Mouse (Mus musculus): Measurements from ENCODE around the gene St3gal5. TPM values are rescaled to one million over a fixed set of nuclear protein-coding genes. Genes with fewer than 3 reads are reported as not detected.

Gene St3gal5
- polyA plus RNA-seq, 1 experiment from 2014 or later: 42.0 TPM

GRCm38 (mm10) chr6:72110577-72110976 lies 13.2 kb downstream of the St3gal5 start:
- no peak for ATAC-seq
- DNase-seq (ENCODE audit: low read depth, low spot score): no peak
- in situ Hi-C loops (cut with MboI; ENCODE audit: low pct_unique_long_range_greater_than_20kb): no loop called here
- no peak for TF ChIP-seq CTCF (IDR thresholded peaks at IDR 0.05)
- POLR2A ChIA-PET: no interaction called here
- CTCF ChIA-PET: interaction anchor here (0.9 to 1.8 kb wide), 2 partner anchors 9 to 29 kb away, joined by 3 to 4 read pairs; no protein-coding TSS in a partner anchor
- H3K27me3 ChIP-seq: no peaks in the 10 kb centered on the region

GRCm38 (mm10) chr6:72112575-72112974 lies 15.2 kb downstream of the St3gal5 start:
- TF ChIP-seq CTCF (IDR thresholded peaks at IDR 0.05): no peak
- ATAC-seq (no peak), DNase-seq (ENCODE audit: low read depth, low spot score) (no peak)
- in situ Hi-C loops (cut with MboI; ENCODE audit: low pct_unique_long_range_greater_than_20kb): no loop called here
- H3K27me3 ChIP-seq: no peaks in the 10 kb centered on the region
- POLR2A ChIA-PET: interaction anchor here (0.6 kb wide), 1 partner anchor 94 kb away, joined by 4 read pairs; no protein-coding TSS in a partner anchor
- CTCF ChIA-PET: no interaction called here

- no peaks in the 10 kb centered on the region for H3K27me3 ChIP-seq
- in situ Hi-C loops (cut with MboI; ENCODE audit: low pct_unique_long_range_greater_than_20kb): no loop called here
- DNase-seq (ENCODE audit: low read depth, low spot score) (no peak), ATAC-seq (no peak)
- POLR2A ChIA-PET: interaction anchor here (0.6 kb wide), 1 partner anchor 94 kb away, joined by 4 read pairs; no protein-coding TSS in a partner anchor
- no peak for TF ChIP-seq CTCF (IDR thresholded peaks at IDR 0.05)
- CTCF ChIA-PET: interaction anchor here (1.1 kb wide), 1 partner anchor 11 kb away, joined by 3 read pairs; no protein-coding TSS in a partner anchor
These were observed 15.8 kb downstream of the St3gal5 start for GRCm38 (mm10) chr6:72113093-72113702.

GRCm38 (mm10) chr6:72114902-72115301 lies 17.5 kb downstream of the St3gal5 start:
- DNase-seq (ENCODE audit: low read depth, low spot score) (no peak), ATAC-seq (no peak)
- in situ Hi-C loops (cut with MboI; ENCODE audit: low pct_unique_long_range_greater_than_20kb): no loop called here
- TF ChIP-seq CTCF (IDR thresholded peaks at IDR 0.05): no peak
- ChIA-PET POLR2A (interaction anchor here (0.6 kb wide), 1 partner anchor 189 kb away, joined by 3 read pairs; no protein-coding TSS in a partner anchor), CTCF (interaction anchor here (1.1 to 1.4 kb wide), 3 partner anchors 13 to 178 kb away, joined by 3 to 4 read pairs (median 3); no protein-coding TSS in a partner anchor)
- H3K27me3 ChIP-seq: no peaks in the 10 kb centered on the region

- CTCF ChIA-PET: no interaction called here
- POLR2A ChIA-PET: no interaction called here
- no peaks in the 10 kb centered on the region for H3K27me3 ChIP-seq
- ATAC-seq: no peak
- no peak for TF ChIP-seq CTCF (IDR thresholded peaks at IDR 0.05)
- DNase-seq (ENCODE audit: low read depth, low spot score): no peak
- in situ Hi-C loops (cut with MboI; ENCODE audit: low pct_unique_long_range_greater_than_20kb): no loop called here
These were observed 20.1 kb downstream of the St3gal5 start for GRCm38 (mm10) chr6:72117322-72117968.

GRCm38 (mm10) chr6:72119870-72120269 lies 22.5 kb downstream of the St3gal5 start:
- no peaks in the 10 kb centered on the region for H3K27me3 ChIP-seq
- no peak for DNase-seq (ENCODE audit: low read depth, low spot score)
- in situ Hi-C loops (cut with MboI; ENCODE audit: low pct_unique_long_range_greater_than_20kb): no loop called here
- CTCF ChIA-PET: interaction anchor here (0.9 to 1.3 kb wide), 4 partner anchors 10 to 191 kb away, joined by 3 to 4 read pairs (median 4); no protein-coding TSS in a partner anchor
- ATAC-seq: no peak
- no peak for TF ChIP-seq CTCF (IDR thresholded peaks at IDR 0.05)
- POLR2A ChIA-PET: no interaction called here

- ChIA-PET POLR2A (no interaction called here), CTCF (interaction anchor here (0.8 to 1.5 kb wide), 2 partner anchors 22 to 27 kb away, joined by 3 to 4 read pairs; no protein-coding TSS in a partner anchor)
- H3K27me3 ChIP-seq: no peaks in the 10 kb centered on the region
- in situ Hi-C loops (cut with MboI; ENCODE audit: low pct_unique_long_range_greater_than_20kb): no loop called here
- TF ChIP-seq CTCF (IDR thresholded peaks at IDR 0.05): no peak
- ATAC-seq (no peak), DNase-seq (ENCODE audit: low read depth, low spot score) (no peak)
These were observed 23.9 kb downstream of the St3gal5 start for GRCm38 (mm10) chr6:72121301-72121700.

- POLR2A ChIA-PET: interaction anchor here (1.1 kb wide), 1 partner anchor 18 kb away, joined by 3 read pairs; no protein-coding TSS in a partner anchor
- CTCF ChIA-PET: interaction anchor here (1.0 to 1.7 kb wide), 3 partner anchors 10 to 13 kb away, joined by 3 to 5 read pairs (median 3); no protein-coding TSS in a partner anchor
- TF ChIP-seq CTCF (IDR thresholded peaks at IDR 0.05): no peak
- DNase-seq (ENCODE audit: low read depth, low spot score): no peak
- in situ Hi-C loops (cut with MboI; ENCODE audit: low pct_unique_long_range_greater_than_20kb): no loop called here
- ATAC-seq: no peak
- H3K27me3 ChIP-seq: no peaks in the 10 kb centered on the region
These were observed 25.1 kb downstream of the St3gal5 start for GRCm38 (mm10) chr6:72122515-72122914.

- in situ Hi-C loops (cut with MboI; ENCODE audit: low pct_unique_long_range_greater_than_20kb): no loop called here
- no peak for DNase-seq (ENCODE audit: low read depth, low spot score)
- no peak for TF ChIP-seq CTCF (IDR thresholded peaks at IDR 0.05)
- no peaks in the 10 kb centered on the region for H3K27me3 ChIP-seq
- ChIA-PET POLR2A (interaction anchor here (1.0 kb wide), 1 partner anchor 15 kb away, joined by 3 read pairs; no protein-coding TSS in a partner anchor), CTCF (interaction anchor here (0.8 to 1.1 kb wide), 4 partner anchors 10 to 209 kb away, joined by 3 read pairs; no protein-coding TSS in a partner anchor)
- ATAC-seq: no peak
These were observed 27.1 kb downstream of the St3gal5 start for GRCm38 (mm10) chr6:72124315-72125103.

GRCm38 (mm10) chr6:72126128-72126917 lies 28.9 kb downstream of the St3gal5 start:
- H3K27me3 ChIP-seq: no peaks in the 10 kb centered on the region
- TF ChIP-seq CTCF (IDR thresholded peaks at IDR 0.05): no peak
- ChIA-PET POLR2A (no interaction called here), CTCF (no interaction called here)
- DNase-seq (ENCODE audit: low read depth, low spot score) (no peak), ATAC-seq (no peak)
- in situ Hi-C loops (cut with MboI; ENCODE audit: low pct_unique_long_range_greater_than_20kb): no loop called here

All from Patski (cell line).